Mouse (Mus musculus) testis, postnatal 14 days (tissue): ENCODE data around the gene Tcta.
"Not testable (repeated sequence)": the region's sequence is repeated elsewhere in the genome, so short reads cannot be mapped to it uniquely, and the experiment has no call there.

ENCODE experiments used
- DNase-seq: peaks from one replicate; pipeline ENCODE4 v3.0.0; 2021; ENCODE audit warnings: low spot score

Tcta gene

DNA sequence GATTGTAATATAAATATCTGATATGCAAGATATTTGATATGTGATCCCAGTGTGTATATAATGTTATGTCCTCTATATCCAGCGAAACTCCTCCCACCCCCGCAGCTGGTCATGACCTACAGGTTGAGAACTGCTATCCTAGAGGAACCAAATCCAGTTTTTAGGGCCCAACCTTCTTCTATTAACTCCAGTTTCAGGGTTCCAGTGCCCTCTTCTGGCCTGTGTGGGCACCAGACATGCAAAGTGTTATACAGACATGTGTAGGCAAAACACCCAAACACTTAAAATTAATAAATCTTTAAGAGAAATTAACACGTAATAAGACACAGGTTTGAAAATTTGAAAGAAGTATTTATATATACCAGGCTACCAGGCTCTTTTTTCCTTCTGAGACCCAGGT is 11.6 kb upstream of the Tcta start:
- no peak for DNase-seq

DNA sequence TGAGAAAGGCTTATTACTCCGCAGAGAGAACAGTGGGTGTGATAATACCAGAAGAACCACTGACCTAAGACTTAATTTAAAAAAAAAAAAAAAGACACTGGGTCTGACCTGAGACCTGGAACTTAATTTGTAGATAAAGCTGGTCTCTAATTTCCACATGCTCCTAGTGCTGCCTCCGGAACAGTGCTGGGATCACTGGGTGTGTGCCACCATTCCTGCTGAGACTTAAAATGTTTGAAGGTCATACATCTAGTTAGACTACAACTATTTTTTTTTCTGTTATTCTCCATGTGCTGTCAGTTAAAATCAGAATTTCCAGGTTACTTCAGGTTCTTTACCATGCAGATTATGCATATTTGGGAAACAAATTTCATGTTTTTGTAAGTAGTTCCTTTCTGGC is 2.2 kb upstream of the Tcta start:
- no peak for DNase-seq

DNA sequence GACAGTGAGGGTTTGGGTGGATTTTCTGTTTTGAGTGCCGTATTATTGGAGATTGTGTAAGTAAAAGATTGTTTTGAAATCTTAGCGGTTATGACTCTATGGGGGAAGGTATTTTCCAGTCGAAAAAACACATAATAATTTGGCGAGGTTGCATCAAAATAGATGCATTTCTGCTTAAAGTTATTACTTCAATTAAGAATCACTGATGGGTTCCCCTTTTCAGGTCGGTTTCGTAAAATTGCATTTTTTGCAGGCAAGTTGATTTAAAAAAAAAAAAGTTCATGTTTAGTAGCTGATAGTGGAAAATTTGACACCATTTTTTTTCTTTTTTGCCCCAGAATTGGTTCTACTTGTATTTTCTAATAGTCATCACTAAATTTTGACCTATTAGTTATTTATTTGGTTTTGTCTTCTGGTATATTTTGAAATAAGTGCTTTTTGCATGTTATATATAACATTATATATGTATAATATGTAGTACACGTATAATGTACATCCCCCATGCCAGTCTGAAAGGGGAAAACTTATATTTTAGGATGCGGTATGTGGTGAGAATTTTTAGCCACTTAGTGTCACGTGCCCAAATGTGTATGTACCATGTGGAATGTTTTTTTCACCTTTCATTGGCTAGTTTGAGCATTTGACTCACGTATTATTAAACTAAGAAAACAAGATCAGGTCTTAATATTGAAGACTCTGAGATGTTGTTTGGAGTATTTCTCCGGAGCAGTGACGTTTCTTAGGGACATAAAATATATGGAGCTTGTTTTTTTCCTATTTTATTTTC is 1.3 kb upstream of the Tcta start:
- DNase-seq, result no peak

DNA sequence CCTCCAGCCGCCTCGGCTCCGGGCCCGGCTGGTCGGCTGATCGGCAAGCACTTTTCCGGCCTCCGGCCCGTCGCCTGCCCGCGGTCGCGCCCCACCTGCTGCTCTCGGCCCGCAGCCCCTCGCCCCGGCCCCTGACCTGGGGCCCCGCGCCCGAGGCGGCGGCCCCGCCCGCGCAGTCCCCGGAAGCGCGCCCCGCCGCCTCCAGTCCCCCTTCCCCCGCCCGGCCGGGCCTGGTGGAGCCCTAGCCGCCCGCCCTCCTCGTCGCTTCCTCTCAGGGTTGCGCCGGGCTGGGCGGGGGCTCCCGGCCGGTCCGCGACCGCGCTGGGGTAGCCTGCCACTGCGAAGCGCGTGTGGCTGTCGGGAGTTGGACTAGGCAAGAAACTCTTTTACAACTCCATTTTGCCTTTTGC is 616 bp upstream of the Tcta start:
- DNase-seq, result no peak

DNA sequence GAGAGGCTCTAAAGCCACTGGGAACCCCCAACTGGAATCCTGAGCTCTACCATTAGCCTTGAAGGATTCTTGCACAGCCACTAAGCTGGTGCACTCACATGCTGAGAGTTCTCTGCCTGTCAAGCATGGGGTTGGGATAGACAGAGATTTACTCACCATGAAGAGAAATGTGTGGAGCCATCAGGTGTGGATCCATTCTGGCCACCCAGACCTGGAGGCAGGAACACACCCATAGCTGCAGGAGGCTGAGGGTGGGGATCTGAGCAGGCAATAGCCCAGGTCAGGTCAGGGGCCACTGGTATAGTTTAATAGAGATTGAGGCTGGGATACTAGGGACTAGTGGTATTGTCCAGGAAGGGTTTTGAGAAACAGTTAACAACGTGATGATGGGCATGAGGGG is 790 bp downstream of the Tcta start:
- no peak for DNase-seq

DNA sequence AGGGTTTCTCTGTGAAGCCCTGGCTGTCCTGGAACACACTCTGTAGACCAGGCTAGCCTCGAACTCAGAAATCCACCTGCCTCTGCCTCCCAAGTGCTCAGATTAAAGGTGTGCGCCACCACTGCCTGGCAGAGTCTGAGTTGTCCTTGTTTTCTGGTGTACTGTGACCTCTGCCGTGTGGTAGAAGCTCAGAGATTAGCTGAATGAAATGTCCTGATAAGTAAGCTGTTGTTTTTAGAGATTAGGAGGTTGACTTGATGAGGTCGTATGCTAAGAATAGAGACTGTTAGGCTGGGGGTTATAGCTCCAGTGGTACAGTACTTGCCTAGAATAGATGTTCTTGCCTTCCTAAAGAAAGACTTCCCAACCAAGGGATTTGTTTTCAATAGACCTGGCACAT is 1.2 kb downstream of the Tcta start:
- DNase-seq, result no peak

DNA sequence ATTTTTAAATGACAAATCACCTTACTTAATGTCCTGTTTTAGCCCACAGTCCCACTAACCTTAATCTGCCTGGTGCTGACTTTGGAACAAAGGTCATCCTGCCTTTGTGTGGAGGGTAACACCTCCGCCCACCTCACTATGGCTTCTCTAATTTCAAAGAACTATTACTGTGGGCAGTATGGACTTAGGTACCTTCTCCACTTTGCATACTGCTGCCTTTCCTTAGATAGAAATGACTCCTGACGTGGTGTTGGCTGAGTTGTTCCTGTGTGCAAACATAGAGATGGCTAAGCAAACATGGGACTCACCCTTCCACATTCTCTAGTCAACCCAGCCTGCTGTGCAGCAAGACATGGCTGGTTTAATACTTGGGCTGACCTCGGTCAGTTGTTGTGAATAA is 4.1 kb downstream of the Tcta start:
- no peak for DNase-seq

DNA sequence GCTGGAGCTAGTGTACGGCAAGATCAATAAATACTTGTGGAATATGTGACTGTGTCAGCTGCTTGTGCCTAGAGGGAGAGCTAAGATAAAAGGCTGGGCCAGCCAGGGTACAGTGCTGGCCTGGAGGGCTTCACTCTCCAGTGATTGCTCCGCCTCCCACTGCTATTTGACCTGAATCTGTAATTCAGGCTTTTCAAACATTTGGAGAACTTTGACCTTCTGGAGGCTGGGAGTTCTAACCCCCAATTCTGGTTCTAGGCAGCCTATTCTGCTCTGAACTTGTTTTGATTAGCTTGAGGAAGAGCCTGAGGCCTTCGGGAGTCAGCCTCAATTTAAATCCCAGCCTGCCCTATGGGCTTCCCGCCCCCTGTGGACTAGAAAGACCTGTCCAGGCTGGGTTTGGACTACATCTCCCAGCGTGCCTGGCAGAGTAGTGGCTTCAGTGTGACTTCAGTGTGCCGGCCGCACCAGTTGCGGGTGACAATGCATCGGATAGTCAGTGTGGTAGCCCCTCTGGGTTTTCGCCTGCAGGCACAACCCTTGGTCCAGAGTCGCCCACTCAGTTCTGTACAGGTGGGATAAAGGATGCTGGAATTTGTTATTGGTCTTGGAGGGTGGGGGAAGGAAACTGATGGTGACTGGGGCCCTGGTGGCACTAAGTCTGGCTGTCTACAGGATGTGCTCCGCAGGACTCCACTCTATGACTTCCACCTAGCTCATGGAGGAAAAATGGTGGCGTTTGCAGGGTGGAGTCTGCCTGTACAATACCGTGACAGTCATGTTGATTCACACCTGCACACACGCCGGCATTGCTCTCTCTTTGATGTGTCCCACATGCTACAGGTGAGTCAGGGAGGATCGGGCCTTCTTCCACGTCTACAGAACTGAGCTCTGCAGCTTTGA is 9.3 kb downstream of the Tcta start, which contains the start of gene Amt:
Amt (plus strand) TSS at position 401 of the 903 bp plus-strand sequence.
- DNase-seq, result no peak

DNA sequence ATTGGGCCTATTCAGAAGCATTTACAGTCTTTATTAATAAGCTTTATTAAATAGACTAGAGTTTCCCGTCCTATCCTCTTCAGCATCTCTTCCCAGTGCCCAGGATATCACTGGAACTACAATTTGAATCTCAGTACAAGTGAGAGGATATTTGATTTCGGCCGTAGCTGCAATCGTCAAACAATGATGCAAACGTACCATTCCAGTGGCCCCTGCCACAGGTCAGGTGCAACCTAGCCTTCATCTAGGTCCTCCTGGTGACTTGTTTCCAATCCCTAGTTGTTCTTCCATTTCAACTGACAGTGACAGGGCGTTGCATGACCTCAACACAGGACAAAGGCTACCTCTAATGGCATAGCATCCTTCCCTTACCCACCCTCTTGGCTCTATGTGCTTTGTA is 15.2 kb downstream of the Tcta start:
- no peak for DNase-seq

DNA sequence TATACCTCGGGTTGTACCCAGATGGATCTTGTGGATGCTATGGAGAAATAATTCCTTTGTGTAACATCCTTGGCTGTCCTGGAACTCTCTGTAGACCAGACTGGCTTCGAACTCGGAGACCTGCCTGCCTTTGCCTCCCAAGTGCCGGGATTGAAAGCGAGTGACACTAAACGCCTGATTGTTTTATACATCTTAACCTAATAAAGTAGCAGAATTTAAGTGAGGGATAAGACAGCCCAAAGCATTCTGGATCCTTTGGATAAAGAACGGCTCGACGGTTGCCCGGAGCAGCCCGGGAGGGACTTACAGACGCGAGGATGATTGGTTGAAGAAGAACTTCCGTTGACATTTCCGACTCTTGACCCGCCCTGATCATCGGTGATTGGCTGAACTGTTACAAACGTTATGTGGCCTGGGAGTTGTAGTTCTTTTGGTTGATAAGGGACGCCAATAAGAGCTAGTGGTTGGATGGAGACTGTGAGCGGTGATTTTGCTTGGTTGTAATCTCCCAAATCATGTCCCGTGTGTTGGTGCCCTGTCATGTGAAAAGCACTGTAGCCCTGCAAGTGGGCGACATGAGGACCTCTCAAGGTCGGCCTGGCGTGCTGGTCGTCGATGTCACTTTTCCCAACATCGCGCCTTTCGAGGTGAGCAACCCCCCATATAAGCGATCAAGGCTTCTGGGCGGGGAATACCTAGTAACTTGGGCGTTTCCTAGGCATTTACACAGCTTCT is 15.8 kb downstream of the Tcta start, which contains the start of gene Nicn1:
Nicn1 (plus strand) TSS at position 414 of the 735 bp plus-strand sequence.
- DNase-seq, result peak; percentile 91

DNA sequence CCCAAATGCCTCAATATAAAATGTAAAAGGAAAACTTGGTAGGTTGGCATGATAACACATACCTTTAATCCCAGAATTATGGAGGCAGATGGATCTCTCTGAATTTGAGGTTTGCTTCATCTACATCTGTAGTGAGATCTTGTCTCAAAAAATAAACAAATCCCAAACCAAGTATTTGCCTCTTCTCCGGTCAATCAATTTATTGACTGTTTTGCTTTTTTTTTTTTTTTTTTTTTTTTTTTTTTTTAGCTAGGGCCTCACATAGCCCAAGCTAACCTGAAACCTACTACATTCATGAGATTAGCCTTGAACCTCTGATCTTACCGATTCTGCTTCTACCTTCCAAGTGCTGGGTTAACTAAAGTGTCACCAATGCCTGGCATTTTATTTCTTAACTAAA is 16.6 kb downstream of the Tcta start:
- DNase-seq, result no peak

DNA sequence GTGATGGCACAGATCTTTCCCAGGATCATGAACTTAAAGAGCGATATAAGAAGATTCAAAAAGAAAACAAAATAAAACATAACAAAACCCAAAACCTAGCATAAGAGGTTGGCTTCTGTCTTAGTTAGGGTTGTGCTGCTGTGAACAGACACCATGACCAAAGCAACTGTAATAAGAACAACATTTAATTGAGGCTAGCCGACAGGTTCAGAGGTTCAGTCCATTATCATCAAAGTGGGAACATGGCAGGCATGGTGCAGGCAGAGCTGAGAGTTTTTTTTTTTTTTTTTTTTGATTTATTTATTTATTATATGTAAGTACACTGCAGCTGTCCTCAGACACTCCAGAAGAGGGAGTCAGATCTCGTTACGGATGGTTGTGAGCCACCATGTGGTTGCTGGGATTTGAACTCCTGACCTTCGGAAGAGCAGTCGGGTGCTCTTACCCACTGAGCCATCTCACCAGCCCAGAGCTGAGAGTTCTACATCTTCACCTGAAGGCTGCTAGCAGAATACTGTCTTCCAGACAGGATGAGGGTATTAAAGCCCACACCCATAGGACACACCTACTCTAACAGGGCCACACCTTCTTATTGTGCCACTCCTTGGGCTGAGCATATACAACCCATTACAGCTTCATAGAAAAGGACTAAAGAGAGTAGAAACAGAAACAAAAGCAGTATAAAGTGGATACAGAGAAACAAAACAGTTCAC is 18.3 kb downstream of the Tcta start:
- not testable (repeated sequence) for DNase-seq

DNA sequence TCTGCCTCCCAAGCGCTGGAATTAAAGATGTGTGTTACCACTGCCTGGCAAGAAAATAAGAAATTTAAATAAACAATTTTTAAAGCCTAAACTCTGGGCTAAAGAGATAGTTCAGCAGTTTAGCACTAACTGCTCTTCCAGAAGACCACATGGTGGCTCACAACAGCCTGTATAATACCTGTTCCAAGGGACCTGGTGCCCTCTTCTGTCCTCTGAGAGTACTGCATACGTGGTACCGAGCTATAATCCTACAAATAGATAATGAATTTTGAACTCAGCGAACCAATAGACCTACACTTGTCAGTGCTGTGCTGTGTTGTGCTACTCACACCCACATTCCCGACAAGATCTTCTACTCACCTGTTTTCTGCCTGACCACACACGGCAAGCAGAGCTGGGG is 21.6 kb downstream of the Tcta start:
- no peak for DNase-seq

DNA sequence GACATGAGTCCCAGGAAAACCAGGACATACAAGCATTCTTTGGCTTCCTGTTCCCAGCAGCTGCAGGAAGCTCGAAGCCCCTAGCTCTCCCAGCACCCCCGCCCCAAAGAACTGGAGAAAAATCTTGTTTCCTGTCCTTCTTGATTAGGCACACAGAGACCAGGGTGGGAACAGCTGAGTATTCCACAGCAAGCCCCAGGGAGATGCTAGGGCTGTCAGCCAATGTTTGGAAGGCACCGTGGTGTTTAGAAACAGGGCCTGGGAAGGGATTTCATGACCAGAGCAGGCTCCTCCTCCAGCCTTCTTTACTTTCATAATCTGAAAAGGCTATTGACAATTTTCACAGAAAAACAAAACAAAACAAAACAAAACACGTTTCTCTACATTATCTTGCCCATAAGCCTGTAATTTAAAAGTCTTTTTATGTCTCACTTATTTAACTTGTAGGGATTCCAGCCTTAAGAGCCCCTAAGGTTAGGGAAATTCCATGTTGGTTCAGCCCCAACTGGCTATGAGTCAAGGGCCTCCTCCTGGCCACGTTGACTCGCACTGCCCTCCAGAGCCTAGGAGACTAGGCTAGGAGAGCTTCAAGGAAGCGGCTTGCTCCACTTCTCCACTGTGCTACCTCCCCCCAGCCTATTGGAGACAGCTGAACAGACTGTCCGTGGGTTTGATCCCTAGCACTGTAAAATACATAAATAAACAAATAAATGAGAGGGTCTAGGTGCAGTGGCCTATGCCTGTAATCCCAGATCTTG is 25.7 kb downstream of the Tcta start:
- DNase-seq, result peak; percentile 79

DNA sequence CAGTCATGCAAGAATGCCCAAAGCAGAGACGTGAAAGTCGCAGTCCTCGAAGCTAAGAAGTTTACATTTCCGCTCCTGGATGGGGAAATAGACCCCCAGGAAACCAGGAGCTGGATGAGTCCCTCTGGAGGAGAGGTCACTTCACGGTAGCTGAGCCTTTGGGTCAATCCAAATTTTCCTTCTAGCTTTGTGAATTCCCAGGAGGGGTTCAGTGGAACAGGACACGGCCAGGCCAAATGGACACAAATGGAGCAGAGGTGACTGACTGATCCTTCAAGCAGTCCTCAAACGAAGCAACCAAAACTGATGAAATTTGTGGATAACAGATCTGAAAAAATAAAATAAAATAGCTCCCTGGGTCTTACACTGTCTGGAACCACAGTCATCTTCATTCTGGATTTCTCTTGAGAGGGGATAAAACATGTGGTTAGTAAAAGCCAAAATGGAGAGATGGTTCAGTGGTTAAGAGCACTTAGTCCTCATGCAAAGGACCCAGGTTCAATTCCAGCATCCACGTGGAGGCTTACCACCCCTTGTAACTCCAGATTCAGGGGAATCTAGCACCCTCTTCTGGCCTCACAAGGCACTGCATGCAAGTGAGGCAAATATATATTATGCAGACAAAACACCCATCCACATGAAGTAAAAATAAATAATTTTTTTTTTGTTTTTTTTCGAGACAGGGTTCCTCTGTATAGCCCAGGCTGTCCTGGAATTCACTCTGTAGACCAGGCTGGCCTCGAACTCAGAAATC is 27.1 kb downstream of the Tcta start:
- peak; percentile 44 for DNase-seq

DNA sequence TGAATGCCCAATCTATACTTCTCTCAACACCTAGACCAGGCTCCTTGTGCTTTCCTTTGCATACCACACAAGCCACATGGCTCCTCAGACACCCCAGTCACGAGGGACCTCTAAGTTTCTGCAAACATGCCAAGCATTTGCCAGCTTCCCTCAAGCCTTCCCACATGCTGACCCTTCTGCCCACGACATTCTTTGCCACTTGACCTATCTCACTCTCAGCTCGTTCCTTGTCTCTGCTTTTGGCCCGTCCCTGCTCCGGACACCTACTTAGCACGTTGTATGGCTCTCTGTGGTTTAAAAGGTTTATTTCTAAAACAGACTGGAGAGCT is 30.7 kb downstream of the Tcta start:
- no peak for DNase-seq

DNA sequence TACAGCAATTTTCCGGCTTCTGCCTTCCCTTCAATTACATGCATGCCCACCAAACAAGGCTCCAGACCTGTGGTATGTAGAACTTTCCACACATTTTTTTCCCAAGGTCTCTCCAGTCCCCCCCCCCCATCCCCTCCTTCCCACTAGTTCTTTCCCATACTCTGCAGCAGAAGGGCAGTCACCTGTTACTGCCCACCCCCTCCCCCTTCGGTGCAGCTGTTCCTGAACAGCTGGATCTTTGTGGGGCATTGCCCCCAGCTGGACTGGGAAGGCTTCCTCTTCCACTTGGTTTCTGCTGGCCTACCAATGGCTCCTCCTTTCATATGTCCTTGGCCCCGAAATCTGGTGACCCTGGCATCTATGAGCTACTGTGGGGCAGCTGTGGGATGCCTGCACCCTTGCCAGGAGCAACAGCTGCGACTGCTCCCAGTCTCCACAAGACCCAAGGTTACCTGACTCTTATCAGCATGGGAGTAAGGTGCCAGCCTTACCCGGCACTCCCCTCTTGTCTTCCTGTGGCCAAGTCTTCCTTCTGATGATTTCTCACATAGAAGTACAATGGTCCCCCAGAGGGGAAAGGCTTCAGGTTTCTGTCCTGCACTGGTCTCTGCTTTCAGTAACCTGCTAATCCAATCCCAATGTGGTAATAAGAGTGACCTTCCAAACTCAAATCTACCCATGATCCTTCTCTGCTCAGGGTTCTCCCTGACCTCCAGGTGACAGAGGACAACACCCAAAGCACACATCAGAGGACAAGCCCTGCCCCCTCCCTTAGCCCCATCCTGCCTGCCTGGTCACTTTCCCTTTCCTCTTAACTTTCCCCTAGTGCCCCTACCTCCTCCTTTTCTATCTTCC is 31.3 kb downstream of the Tcta start:
- peak; percentile 53 for DNase-seq

DNA sequence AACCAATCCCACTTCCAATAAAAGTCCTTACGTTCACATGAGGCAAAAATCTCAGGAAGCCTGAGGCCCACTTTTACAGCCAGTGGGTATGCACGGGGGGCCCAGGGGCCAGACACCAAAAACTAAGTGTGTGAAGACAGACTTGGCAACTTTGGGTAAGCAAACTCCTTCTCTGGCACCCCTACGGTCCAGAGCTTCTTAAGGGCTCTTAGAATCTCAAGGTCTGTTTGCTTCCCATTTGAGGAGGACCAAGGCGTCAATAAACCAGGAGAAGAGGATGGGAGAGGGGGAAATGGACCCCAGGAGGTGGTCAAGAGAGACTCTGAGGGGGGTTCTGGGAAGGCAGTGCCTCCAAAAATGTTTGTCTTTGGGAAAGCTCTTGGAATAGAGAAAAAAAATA is 32.5 kb downstream of the Tcta start:
- DNase-seq, result no peak

DNA sequence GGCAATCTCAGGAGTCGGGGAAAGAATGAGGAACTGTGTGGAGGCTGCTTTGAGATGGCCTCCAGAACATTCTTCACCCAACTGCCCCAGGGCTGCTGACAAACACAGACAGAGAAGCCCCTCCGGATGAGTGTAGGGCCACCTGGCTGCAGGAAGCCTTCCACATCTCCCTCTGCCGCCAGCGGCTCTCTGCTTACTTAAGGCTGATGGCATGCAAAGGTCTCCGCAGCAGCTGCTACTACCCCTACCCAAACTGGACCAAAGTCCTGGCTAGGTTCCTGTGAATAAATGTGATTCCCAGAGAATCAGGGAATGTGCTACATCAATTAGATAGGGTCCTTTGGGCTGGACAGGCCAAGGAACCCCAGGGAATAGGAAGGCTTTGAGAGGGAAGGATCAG is 33.3 kb downstream of the Tcta start:
- no peak for DNase-seq

DNA sequence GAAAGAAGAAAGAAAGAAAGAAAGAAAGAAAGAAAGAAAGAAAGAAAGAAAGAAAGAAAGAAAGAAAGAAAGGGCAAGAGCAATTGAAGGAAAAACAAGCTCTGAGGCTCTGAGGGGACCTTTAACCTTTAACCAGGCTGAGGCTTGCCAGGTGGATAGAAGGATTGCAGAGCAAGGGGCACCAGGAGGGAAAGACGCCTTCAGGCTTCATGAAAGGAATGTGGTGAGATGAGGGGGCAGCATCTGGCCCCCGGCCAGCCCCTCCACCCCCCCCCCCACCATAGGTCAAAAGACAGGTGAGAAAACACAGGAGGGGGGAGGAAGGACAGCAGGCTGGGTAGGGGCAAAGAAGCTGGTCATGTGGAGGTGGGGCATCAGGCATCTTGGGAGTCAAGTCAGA is 34.0 kb downstream of the Tcta start:
- no peak for DNase-seq
